Mouse (Mus musculus) G1E-ER4 (cell line): Measurements from ENCODE around the gene Pik3c2g. TPM values are rescaled to one million over a fixed set of nuclear protein-coding genes. Genes with fewer than 3 reads are reported as not detected.

Experiments
- GATA1 ChIP-seq: IDR thresholded peaks from one replicate; pipeline ENCODE4 v1.8.0; 2012; ENCODE audit warnings: low read length, inconsistent platforms
- polyA plus RNA-seq: library from polyadenylated mRNA; stranded (reverse); fragments of >175 nt; gene quantifications from 2 replicates; pipeline ENCODE4 v1.2.3, GENCODE M21; 2012

Gene Pik3c2g
- polyA plus RNA-seq, 1 experiment: not detected

- TF ChIP-seq GATA1: no peak
These were observed 402.6 kb downstream of the Pik3c2g start for GRCm38 (mm10) chr6:139989597-139989996.

DNA sequence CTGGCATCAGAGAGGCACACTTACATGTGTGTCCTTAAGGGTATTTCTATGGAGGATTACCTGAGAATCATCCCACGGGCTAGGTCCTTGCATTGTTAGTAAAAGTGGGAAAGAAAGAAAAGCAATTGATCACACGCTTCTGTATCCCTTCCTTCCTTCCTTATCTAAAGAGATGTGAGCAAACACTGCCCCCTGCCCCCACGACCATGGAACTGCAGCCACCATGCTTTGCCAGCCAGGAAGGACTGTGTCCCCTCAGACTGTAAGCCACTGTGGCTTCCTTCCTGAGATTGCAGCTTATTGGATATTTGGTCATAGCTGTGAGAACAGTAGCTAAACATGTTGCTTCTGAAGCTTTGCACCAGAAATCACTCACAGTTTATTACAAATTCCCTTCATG, 418.2 kb downstream of the Pik3c2g start:
- TF ChIP-seq GATA1: no peak

Other genes with a start within 250 kb of the Pik3c2g start
- not detected in 2 replicates for gene Rergl, start 85.2 kb upstream of the Pik3c2g start, polyA plus RNA-seq